Mouse (Mus musculus) MEL (cell line): Measurements from ENCODE around the gene Maip1. TPM values are rescaled to one million over a fixed set of nuclear protein-coding genes. Genes with fewer than 3 reads are reported as not detected.
A peak's percentile ranks its signal among the peaks of the same experiment; 100 is the strongest.

Experiments used
- DNase-seq: peaks from one replicate; pipeline ENCODE4 v3.0.0; 2011; ENCODE audit warnings: low read depth, low spot score
- H3K27ac ChIP-seq: 2 replicates; pipeline ENCODE4 v1.5.1; 2012; ENCODE audit warnings: low read depth, mild to moderate bottlenecking, control low read depth, low read length, moderate library complexity; ENCODE audit not compliant: control insufficient read depth
- H3K27me3 ChIP-seq, 2 experiments: fragments of 150-350 bp in 1 of 2; sonication (generic) in 1 of 2; 2 replicates each; pipeline ENCODE4 v1.6.1; 2012; ENCODE audit warnings: low read length in 2 of 2, mild to moderate bottlenecking in 2 of 2, improper control_type of control experiment in 1 of 2, moderate library complexity in 1 of 2; ENCODE audit not compliant: insufficient read depth in 2 of 2, control insufficient read depth in 1 of 2
- H3K36me3 ChIP-seq, 2 experiments: 2 replicates each; pipeline ENCODE4 v1.6.1; 2012 to 2014; ENCODE audit warnings: low read length in 2 of 2, improper control_type of control experiment in 1 of 2, inconsistent platforms in 1 of 2, mild to moderate bottlenecking in 1 of 2; ENCODE audit not compliant: insufficient read depth in 2 of 2, control insufficient read depth in 1 of 2
- H3K4me1 ChIP-seq, 2 experiments: fragments of 150-350 bp in 1 of 2; sonication (generic) in 1 of 2; 2 replicates each; pipeline ENCODE4 v1.6.1; 2012; ENCODE audit warnings: low read length in 2 of 2, improper control_type of control experiment in 1 of 2, mild to moderate bottlenecking in 1 of 2; ENCODE audit not compliant: insufficient read depth in 2 of 2, control insufficient read depth in 1 of 2
- H3K4me3 ChIP-seq, 2 experiments: fragments of 150-350 bp in 1 of 2; sonication (generic) in 1 of 2; 2 replicates each; pipeline ENCODE4 v1.5.1; 2012; ENCODE audit warnings: low read depth in 2 of 2, low read length in 2 of 2, mild to moderate bottlenecking in 2 of 2, moderate library complexity in 2 of 2, control low read depth in 1 of 2, improper control_type of control experiment in 1 of 2; ENCODE audit not compliant: control insufficient read depth in 1 of 2, insufficient read depth in 1 of 2
- H3K79me2 ChIP-seq: 2 replicates; pipeline ENCODE4 v1.6.1; 2012; ENCODE audit warnings: mild to moderate bottlenecking, low read length, moderate library complexity; ENCODE audit not compliant: control insufficient read depth, poor library complexity, insufficient read depth
- H3K9ac ChIP-seq: 2 replicates; pipeline ENCODE4 v1.6.1; 2012; ENCODE audit warnings: low read depth, mild to moderate bottlenecking, control low read depth, low read length, moderate library complexity; ENCODE audit not compliant: control insufficient read depth, poor library complexity, severe bottlenecking
- H3K9me3 ChIP-seq: fragments of 150-350 bp; sonication (generic); replicated peaks from 2 replicates; pipeline ENCODE4 v1.6.1; 2012; ENCODE audit warnings: mild to moderate bottlenecking, low read length, improper control_type of control experiment, moderate library complexity; ENCODE audit not compliant: insufficient read depth
- EP300 ChIP-seq, 2 experiments: IDR thresholded peaks; 2 replicates each; pipeline ENCODE4 v1.6.1; 2011; ENCODE audit warnings: improper control_type of control experiment in 2 of 2, low read length in 2 of 2, low read depth in 1 of 2, mild to moderate bottlenecking in 1 of 2
- ETS1 ChIP-seq: IDR thresholded peaks from 2 replicates; pipeline ENCODE4 v1.6.1; 2012; ENCODE audit warnings: low read depth, mild to moderate bottlenecking, inconsistent platforms, low read length, improper control_type of control experiment, moderate library complexity
- GATA1 ChIP-seq: IDR thresholded peaks from 2 replicates; pipeline ENCODE4 v1.6.1; 2011; ENCODE audit warnings: low read depth, low read length, improper control_type of control experiment
- JUND ChIP-seq: IDR thresholded peaks from 2 replicates; pipeline ENCODE4 v1.6.1; 2011; ENCODE audit warnings: low read depth, mild to moderate bottlenecking, improper control_type of control experiment, low read length
- MAFK ChIP-seq: IDR thresholded peaks from 2 replicates; pipeline ENCODE4 v1.6.1; 2011; ENCODE audit warnings: low read depth, mild to moderate bottlenecking, low read length, improper control_type of control experiment, borderline replicate concordance
- MAX ChIP-seq: IDR thresholded peaks from 2 replicates; pipeline ENCODE4 v1.6.1; 2011; ENCODE audit warnings: low read length, improper control_type of control experiment
- MEF2A ChIP-seq: IDR thresholded peaks from 2 replicates; pipeline ENCODE4 v1.6.1; 2014; ENCODE audit warnings: low read depth, mild to moderate bottlenecking, inconsistent platforms, low read length, improper control_type of control experiment; ENCODE audit not compliant: poor library complexity, insufficient replicate concordance, severe bottlenecking; ENCODE audit errors: extremely low read depth
- MYB ChIP-seq: IDR thresholded peaks from 2 replicates; pipeline ENCODE4 v1.6.1; 2011; ENCODE audit warnings: mild to moderate bottlenecking, low read depth, low read length, improper control_type of control experiment
- NRF1 ChIP-seq: IDR thresholded peaks from 2 replicates; pipeline ENCODE4 v1.6.1; 2014; ENCODE audit warnings: low read depth, mild to moderate bottlenecking, inconsistent platforms, low read length, improper control_type of control experiment, moderate library complexity; ENCODE audit not compliant: poor library complexity, insufficient read depth, severe bottlenecking
- POLR2A ChIP-seq, 2 experiments: IDR thresholded peaks; 2 replicates each; pipeline ENCODE4 v1.6.1; 2011 to 2012; ENCODE audit warnings: low read length in 2 of 2, mild to moderate bottlenecking in 2 of 2, control low read depth in 1 of 2, improper control_type of control experiment in 1 of 2, low read depth in 1 of 2, moderate library complexity in 1 of 2; ENCODE audit not compliant: control insufficient read depth in 1 of 2, insufficient read depth in 1 of 2, poor library complexity in 1 of 2
- POLR2AphosphoS2 ChIP-seq: IDR thresholded peaks from 2 replicates; pipeline ENCODE4 v1.6.1; 2011; ENCODE audit warnings: low read length, improper control_type of control experiment
- POLR2AphosphoS5 ChIP-seq: IDR thresholded peaks from 2 replicates; pipeline ENCODE4 v1.6.1; 2012; ENCODE audit warnings: low read depth, borderline replicate concordance, mild to moderate bottlenecking, inconsistent platforms, low read length, moderate library complexity, mixed read lengths
- RCOR1 ChIP-seq: IDR thresholded peaks from 2 replicates; pipeline ENCODE4 v1.6.1; 2012; ENCODE audit warnings: low read depth, mild to moderate bottlenecking, inconsistent platforms, low read length, improper control_type of control experiment
- SMC3 ChIP-seq: IDR thresholded peaks from 2 replicates; pipeline ENCODE4 v1.6.1; 2011; ENCODE audit warnings: low read depth, low read length, improper control_type of control experiment
- TAL1 ChIP-seq: IDR thresholded peaks from 2 replicates; pipeline ENCODE4 v1.6.1; 2012; ENCODE audit warnings: mild to moderate bottlenecking, inconsistent platforms, low read length, moderate library complexity, mixed read lengths
- TCF12 ChIP-seq: IDR thresholded peaks from 2 replicates; pipeline ENCODE4 v1.6.1; 2014; ENCODE audit warnings: low read depth, mild to moderate bottlenecking, inconsistent platforms, low read length, improper control_type of control experiment, moderate library complexity
- UBTF ChIP-seq: IDR thresholded peaks from 2 replicates; pipeline ENCODE4 v1.6.1; 2012; ENCODE audit warnings: low read depth, mild to moderate bottlenecking, inconsistent platforms, low read length, improper control_type of control experiment, moderate library complexity, borderline replicate concordance; ENCODE audit not compliant: insufficient read depth
- USF1 ChIP-seq: IDR thresholded peaks from 2 replicates; pipeline ENCODE4 v1.6.1; 2014; ENCODE audit warnings: low read depth, mild to moderate bottlenecking, inconsistent platforms, low read length, improper control_type of control experiment, moderate library complexity
- ZNF384 ChIP-seq: IDR thresholded peaks from 2 replicates; pipeline ENCODE4 v1.6.1; 2012; ENCODE audit warnings: low read depth, mild to moderate bottlenecking, inconsistent platforms, low read length, improper control_type of control experiment
- polyA plus RNA-seq, 2 experiments: library from polyadenylated mRNA; stranded (reverse) in 1 of 2; unstranded in 1 of 2; fragments of >175 nt in 1 of 2; fragments of >200 nt in 1 of 2; gene quantifications; 2 replicates each; pipeline versions ENCODE4 v1.2.1 to v1.2.4; 2012; ENCODE audit warnings: low replicate concordance in 2 of 2, low read depth in 1 of 2; ENCODE audit not compliant: insufficient read length in 2 of 2, insufficient read depth in 1 of 2, missing spikeins in 1 of 2
- total RNA-seq: library from RNA; depleted of rRNA; stranded (reverse); fragments of 300-350 nt; gene quantifications from 2 replicates; pipeline ENCODE4 v1.2.3, GENCODE M21; 2012

The Maip1 gene
- total and polyA plus RNA-seq, 3 experiments, result 8.8 to 10.2 TPM; not detected in 1

GRCm38 (mm10) chr1:57436408-57436807 lies 30.3 kb downstream of the Maip1 start (continued):
- TF ChIP-seq EP300 (IDR thresholded peaks at IDR 0.05; ENCODE audit: low read depth in 1 of 2, low read length in 2 of 2) (peak; percentile 47 to 64; a peak in 3 of 4 replicates), SMC3 (no peak)

DNA sequence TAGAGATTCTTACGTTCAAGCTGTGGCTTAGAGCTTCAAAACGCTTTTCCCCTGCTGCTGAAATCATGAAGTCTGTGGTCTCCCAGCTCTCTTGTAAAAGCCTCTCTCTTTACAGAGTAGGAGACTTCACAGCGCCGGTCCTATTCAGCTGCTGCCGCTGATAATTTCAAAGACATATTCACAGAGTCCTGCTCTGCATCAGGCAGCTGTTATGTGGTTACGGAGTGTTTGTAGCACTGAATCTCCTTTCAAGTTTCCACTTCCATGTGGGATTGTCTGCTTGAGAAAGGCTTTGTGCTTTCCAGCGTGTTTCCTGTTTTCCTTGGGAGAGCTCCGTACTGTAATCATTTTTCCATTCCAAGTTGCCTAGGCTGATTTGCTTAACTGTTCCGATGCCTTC lies 30.8 kb downstream of the Maip1 start:
- H3K36me3 ChIP-seq, result peaks cover 0 to 4% of the 10 kb centered on the region in 2 experiments; a peak in 1 of 4 replicates
- H3K79me2 ChIP-seq, result no peaks in the 10 kb centered on the region
- H3K27me3 ChIP-seq, result no peaks in the 10 kb centered on the region; a peak in 1 of 4 replicates
- peak overlapping the region; percentile 13; the same call in 1 of the 2 replicates for H3K9ac ChIP-seq
- peaks cover 2 to 14% of the 10 kb centered on the region in 2 experiments; a peak in 3 of 4 replicates for H3K4me1 ChIP-seq
- H3K27ac ChIP-seq, result no peak overlapping the region
- H3K4me3 ChIP-seq, result peak overlapping the region; percentile 12 to 26
- peak; percentile 23 for DNase-seq
- TF ChIP-seq POLR2AphosphoS2 (no peak), ZNF384 (no peak), POLR2AphosphoS5 (no peak), EP300 (IDR thresholded peaks at IDR 0.05; ENCODE audit: low read depth in 1 of 2, low read length in 2 of 2) (no peak), UBTF (no peak), GATA1 (no peak), RCOR1 (no peak), ETS1 (no peak), USF1 (no peak), MEF2A (no peak), POLR2A (IDR thresholded peaks at IDR 0.05; ENCODE audit: control insufficient read depth in 1 of 2, insufficient read depth in 1 of 2, low read depth in 1 of 2, low read length in 2 of 2, poor library complexity in 1 of 2) (no peak)
- H3K9me3 ChIP-seq, result no peaks in the 10 kb centered on the region

GRCm38 (mm10) chr1:57439026-57439425 lies 32.9 kb downstream of the Maip1 start:
- H3K27me3 ChIP-seq, result no peaks in the 10 kb centered on the region; a peak in 1 of 4 replicates
- H3K36me3 ChIP-seq, result peaks cover 0 to 4% of the 10 kb centered on the region in 2 experiments; a peak in 1 of 4 replicates
- H3K79me2 ChIP-seq, result no peaks in the 10 kb centered on the region
- no peak overlapping the region for H3K4me3 ChIP-seq
- H3K9me3 ChIP-seq, result no peaks in the 10 kb centered on the region
- H3K27ac ChIP-seq, result no peak overlapping the region
- peaks cover 2 to 14% of the 10 kb centered on the region in 2 experiments; a peak in 3 of 4 replicates for H3K4me1 ChIP-seq
- no peak for DNase-seq
- no peak for TF ChIP-seq JUND
- TF ChIP-seq NRF1, result no peak
- TF ChIP-seq MAX, result no peak
- TF ChIP-seq TCF12, result no peak
- no peak for TF ChIP-seq MYB
- TF ChIP-seq TAL1, result no peak
- no peak for TF ChIP-seq MAFK
- H3K9ac ChIP-seq, result no peak overlapping the region
